Mouse (Mus musculus): ENCODE measurements around the gene 2610318N02Rik. TPM values are rescaled to one million over a fixed set of nuclear protein-coding genes. Genes with fewer than 3 reads are reported as not detected.

2610318N02Rik gene
- polyA plus RNA-seq, 1 experiment from 2014 or later: 7.9 TPM

DNA sequence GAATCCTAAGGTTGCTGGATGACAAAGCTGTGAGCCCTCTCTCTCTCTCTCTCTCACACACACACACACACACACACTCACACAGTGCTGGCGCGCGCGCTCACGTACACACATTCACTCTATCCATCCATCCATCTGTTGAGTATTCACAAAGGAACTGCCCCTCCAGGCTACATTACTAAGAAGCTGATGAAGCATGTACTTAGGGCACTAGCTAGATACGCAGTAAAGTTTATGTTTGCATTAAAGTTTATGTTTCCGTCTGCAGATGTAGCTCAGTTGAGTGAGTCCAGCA, 7.9 kb upstream of the 2610318N02Rik start:
- no peak for ATAC-seq

GRCm38 (mm10) chr16:17132089-17132905, 7.3 kb upstream of the 2610318N02Rik start, which contains the start of gene Sdf2l1:
TSS of gene Sdf2l1 (minus strand) at chr16:17132383.
- TF ChIP-seq CTCF (IDR thresholded peaks at IDR 0.05; ENCODE audit: low read depth): peak; percentile 63
- H3K4me1 ChIP-seq (replicated peaks; ENCODE audit: control insufficient read depth, insufficient read depth, low read length): peaks cover 7% of the 10 kb centered on the region; the same call in 1 of the 2 replicates
- H3K4me2 ChIP-seq (replicated peaks; ENCODE audit: low read depth): peak within 1 kb of the TSS; percentile 99
- peak within 1 kb of the TSS; percentile 63 for H3K9ac ChIP-seq (ENCODE audit: low read depth, low read length)
- H3K27me3 ChIP-seq (replicated peaks; ENCODE audit: control insufficient read depth, insufficient read depth, low read length): no peaks in the 10 kb centered on the region
- peak within 1 kb of the TSS; percentile 54; the same call in 1 of the 2 replicates for H3K27ac ChIP-seq (ENCODE audit: low read depth, low read length)
- no peaks in the 10 kb centered on the region for H3K36me3 ChIP-seq (ENCODE audit: control insufficient read depth, insufficient read depth)
- peak within 1 kb of the TSS; percentile 76 for H3K4me3 ChIP-seq (ENCODE audit: low read depth, low read length)
- ATAC-seq: peak; percentile 98
- 0% methylated on average over 46 of the region's 47 CpGs for WGBS
- H3K9me3 ChIP-seq (ENCODE audit: control insufficient read depth): no peaks in the 10 kb centered on the region

More for the DNA sequence above, 7.9 kb upstream of the 2610318N02Rik start:
- no peaks in the 10 kb centered on the region for H3K27me3 ChIP-seq (replicated peaks; ENCODE audit: control insufficient read depth, insufficient read depth, low read length)
- H3K9me3 ChIP-seq (ENCODE audit: control insufficient read depth): no peaks in the 10 kb centered on the region
- peak overlapping the region; percentile 76 for H3K4me3 ChIP-seq (ENCODE audit: low read depth, low read length)
- TF ChIP-seq CTCF (IDR thresholded peaks at IDR 0.05; ENCODE audit: low read depth): no peak
- WGBS: 18% methylated on average over 7 of the region's 7 CpGs
- H3K4me2 ChIP-seq (replicated peaks; ENCODE audit: low read depth): peak overlapping the region; percentile 99
- no peak overlapping the region for H3K27ac ChIP-seq (ENCODE audit: low read depth, low read length)
- H3K36me3 ChIP-seq (ENCODE audit: control insufficient read depth, insufficient read depth): no peaks in the 10 kb centered on the region
- no peak overlapping the region for H3K9ac ChIP-seq (ENCODE audit: low read depth, low read length)
- H3K4me1 ChIP-seq (replicated peaks; ENCODE audit: control insufficient read depth, insufficient read depth, low read length): peaks cover 7% of the 10 kb centered on the region; the same call in 1 of the 2 replicates

DNA sequence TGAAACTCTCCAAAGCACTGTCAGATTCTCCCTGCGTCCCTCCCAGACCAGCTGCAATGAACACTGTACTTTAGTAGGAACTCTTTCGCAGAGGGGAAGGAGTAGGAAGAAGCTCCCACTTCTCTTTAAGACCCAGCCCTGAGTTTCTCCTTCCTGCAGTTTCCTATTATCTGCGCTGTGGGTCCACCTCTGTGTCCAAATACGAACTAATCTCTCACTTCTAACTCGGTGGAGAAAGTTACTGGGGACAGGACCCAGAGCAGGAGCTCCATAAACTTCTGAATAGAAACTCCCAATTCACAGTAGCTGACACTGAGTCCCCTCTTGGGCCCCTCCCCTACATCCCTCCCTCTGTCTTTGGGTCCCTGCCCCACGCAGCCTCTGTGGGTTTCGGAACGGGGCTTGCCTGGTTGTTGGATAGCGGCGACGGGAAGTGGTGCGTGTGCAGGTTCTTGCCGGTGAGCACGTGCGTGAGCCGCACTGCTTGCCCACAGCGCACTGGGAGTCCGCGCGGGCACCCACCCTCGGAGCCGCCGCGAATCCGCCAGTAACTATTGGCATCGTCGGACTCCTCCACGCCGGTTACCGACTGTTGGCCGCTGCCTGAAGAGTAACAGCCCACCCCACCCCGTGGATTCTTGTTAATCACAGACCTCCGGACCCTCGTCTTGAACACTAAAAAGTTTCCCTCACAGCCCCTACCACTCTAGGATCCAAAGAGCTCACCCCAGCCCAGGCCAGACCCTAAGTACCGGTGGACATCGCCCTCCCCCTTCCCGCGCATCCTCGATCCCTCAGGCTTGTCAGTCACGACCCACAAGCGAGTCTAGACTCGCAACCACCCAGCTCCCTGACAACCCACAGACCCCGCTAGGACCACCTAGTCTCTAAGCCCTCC, 6.5 kb upstream of the 2610318N02Rik start:
- ATAC-seq: no peak; the same call in 1 of the 2 replicates
- Histone ChIP-seq H3K4me1 (replicated peaks; ENCODE audit: control insufficient read depth, insufficient read depth, low read length) (peaks cover 7% of the 10 kb centered on the region; the same call in 1 of the 2 replicates), H3K9ac (ENCODE audit: low read depth, low read length) (peak overlapping the region; percentile 63), H3K27me3 (replicated peaks; ENCODE audit: control insufficient read depth, insufficient read depth, low read length) (no peaks in the 10 kb centered on the region), H3K27ac (ENCODE audit: low read depth, low read length) (peak overlapping the region; percentile 54; the same call in 1 of the 2 replicates), H3K36me3 (ENCODE audit: control insufficient read depth, insufficient read depth) (no peaks in the 10 kb centered on the region), H3K9me3 (ENCODE audit: control insufficient read depth) (no peaks in the 10 kb centered on the region), H3K4me3 (ENCODE audit: low read depth, low read length) (peak overlapping the region; percentile 76), H3K4me2 (replicated peaks; ENCODE audit: low read depth) (peak overlapping the region; percentile 99)
- 4% methylated on average over 43 of the region's 43 CpGs for WGBS
- no peak for TF ChIP-seq CTCF (IDR thresholded peaks at IDR 0.05; ENCODE audit: low read depth)

DNA sequence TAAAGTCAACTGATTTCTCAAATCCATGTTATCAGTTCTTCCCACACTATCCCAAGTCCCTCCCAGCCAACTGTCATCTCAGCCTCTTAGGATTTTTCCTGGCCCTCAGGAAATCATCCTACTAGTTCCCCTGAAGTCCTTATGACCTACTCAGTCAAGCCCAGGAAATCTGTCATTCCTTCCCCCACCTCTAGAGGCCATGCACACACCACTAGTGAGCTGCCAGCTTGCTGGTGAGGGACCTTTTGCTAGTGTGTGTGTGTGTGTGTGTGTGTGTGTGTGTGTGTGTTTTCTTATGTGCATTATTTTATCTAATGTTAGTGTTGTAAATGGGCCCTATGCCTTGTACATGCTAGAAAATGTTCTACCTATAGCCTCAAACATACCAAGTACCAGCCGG, 2.3 kb upstream of the 2610318N02Rik start:
- peaks cover 15% of the 10 kb centered on the region for H3K4me1 ChIP-seq (replicated peaks; ENCODE audit: control insufficient read depth, insufficient read depth, low read length)
- H3K27ac ChIP-seq (ENCODE audit: low read depth, low read length): no peak overlapping the region
- H3K36me3 ChIP-seq (ENCODE audit: control insufficient read depth, insufficient read depth): peaks cover 5% of the 10 kb centered on the region; the same call in 1 of the 2 replicates
- 87% methylated on average over 1 of the region's 1 CpGs for WGBS
- H3K4me3 ChIP-seq (ENCODE audit: low read depth, low read length): no peak overlapping the region
- H3K9ac ChIP-seq (ENCODE audit: low read depth, low read length): no peak overlapping the region
- TF ChIP-seq CTCF (IDR thresholded peaks at IDR 0.05; ENCODE audit: low read depth): peak; percentile 92
- no peak overlapping the region for H3K4me2 ChIP-seq (replicated peaks; ENCODE audit: low read depth)
- no peaks in the 10 kb centered on the region for H3K9me3 ChIP-seq (ENCODE audit: control insufficient read depth)
- no peak for ATAC-seq
- no peaks in the 10 kb centered on the region for H3K27me3 ChIP-seq (replicated peaks; ENCODE audit: control insufficient read depth, insufficient read depth, low read length)

- no peaks in the 10 kb centered on the region for H3K27me3 ChIP-seq (replicated peaks; ENCODE audit: control insufficient read depth, insufficient read depth, low read length)
- H3K4me3 ChIP-seq (ENCODE audit: low read depth, low read length): peak overlapping the region; percentile 24
- WGBS: 7% methylated on average over 22 of the region's 22 CpGs
Measured at GRCm38 (mm10) chr16:17124119-17124870, 672 bp downstream of the 2610318N02Rik start.

More at GRCm38 (mm10) chr16:17124119-17124870, 672 bp downstream of the 2610318N02Rik start:
- peak overlapping the region; percentile 68 for H3K4me2 ChIP-seq (replicated peaks; ENCODE audit: low read depth)
- H3K4me1 ChIP-seq (replicated peaks; ENCODE audit: control insufficient read depth, insufficient read depth, low read length): peaks cover 8% of the 10 kb centered on the region
- H3K9ac ChIP-seq (ENCODE audit: low read depth, low read length): peak overlapping the region; percentile 13; the same call in 1 of the 2 replicates
- H3K9me3 ChIP-seq (ENCODE audit: control insufficient read depth): no peaks in the 10 kb centered on the region
- H3K36me3 ChIP-seq (ENCODE audit: control insufficient read depth, insufficient read depth): peaks cover 13% of the 10 kb centered on the region; the same call in 1 of the 2 replicates
- TF ChIP-seq CTCF (IDR thresholded peaks at IDR 0.05; ENCODE audit: low read depth): no peak
- ATAC-seq: no peak
- H3K27ac ChIP-seq (ENCODE audit: low read depth, low read length): no peak overlapping the region

Data from intestine, postnatal 0 days (tissue).